Mouse (Mus musculus) kidney, embryonic 16.5 days (tissue): ENCODE data around the gene Aldh1l1. TPM values are rescaled to one million over a fixed set of nuclear protein-coding genes. Genes with fewer than 3 reads are reported as not detected.
A peak's percentile ranks its signal among the peaks of the same experiment; 100 is the strongest.

Experiments
- ATAC-seq: fragments of 200-750 bp; cut with Nextera tagmentation; 2 replicates; pipeline ENCODE4 v1.8.0; 2017; ENCODE audit warnings: moderate TSS enrichment; ENCODE audit not compliant: low FRiP score, low TSS enrichment
- H3K27ac ChIP-seq: fragments of 300-500 bp; sonication (generic); 2 replicates; pipeline ENCODE4 v1.5.1; 2014; ENCODE audit warnings: low read length
- H3K27me3 ChIP-seq: fragments of 300-500 bp; sonication (generic); 2 replicates; pipeline ENCODE4 v1.6.1; 2014; ENCODE audit warnings: low read length, control low read depth, mixed read lengths; ENCODE audit not compliant: insufficient read depth
- H3K36me3 ChIP-seq: fragments of 300-500 bp; sonication (generic); 2 replicates; pipeline ENCODE4 v1.6.1; 2014; ENCODE audit warnings: low read length, control low read depth, mixed read lengths; ENCODE audit not compliant: insufficient read depth
- H3K4me1 ChIP-seq: fragments of 300-500 bp; sonication (generic); 2 replicates; pipeline ENCODE4 v1.6.1; 2014; ENCODE audit warnings: low read length, control low read depth, mixed read lengths; ENCODE audit not compliant: insufficient read depth
- H3K4me2 ChIP-seq: fragments of 300-500 bp; sonication (generic); replicated peaks from 2 replicates; pipeline ENCODE4 v1.6.1; 2014; ENCODE audit warnings: low read depth, low read length
- H3K4me3 ChIP-seq: fragments of 300-500 bp; sonication (generic); 2 replicates; pipeline ENCODE4 v1.5.1; 2014; ENCODE audit warnings: mild to moderate bottlenecking, low read length
- H3K9ac ChIP-seq: fragments of 300-500 bp; sonication (generic); replicated peaks from 2 replicates; pipeline ENCODE4 v1.6.1; 2014; ENCODE audit warnings: low read length
- H3K9me3 ChIP-seq: fragments of 300-500 bp; sonication (generic); 2 replicates; pipeline ENCODE4 v1.6.1; 2016; ENCODE audit warnings: low read length, control low read depth
- WGBS: fragments of 180-500 bp; shearing (Covaris S2); extraction: QIAGEN DNeasy Blood & Tissue Kit; methylation state at CpG from one replicate; pipeline ENCODE4 v1.1.7; 2014; 5-methylcytosine and 5-hydroxymethylcytosine counted together
- polyA plus RNA-seq: library from polyadenylated mRNA; unstranded; fragments of >200 nt; fragmentation: Nextera tagmentation; extraction: Ambion mirVana; gene quantifications from 2 replicates; pipeline ENCODE4 v1.2.1, GENCODE M21; 2015

Aldh1l1 gene
- polyA plus RNA-seq, 1 experiment from 2014 or later, result 23.4 TPM

DNA sequence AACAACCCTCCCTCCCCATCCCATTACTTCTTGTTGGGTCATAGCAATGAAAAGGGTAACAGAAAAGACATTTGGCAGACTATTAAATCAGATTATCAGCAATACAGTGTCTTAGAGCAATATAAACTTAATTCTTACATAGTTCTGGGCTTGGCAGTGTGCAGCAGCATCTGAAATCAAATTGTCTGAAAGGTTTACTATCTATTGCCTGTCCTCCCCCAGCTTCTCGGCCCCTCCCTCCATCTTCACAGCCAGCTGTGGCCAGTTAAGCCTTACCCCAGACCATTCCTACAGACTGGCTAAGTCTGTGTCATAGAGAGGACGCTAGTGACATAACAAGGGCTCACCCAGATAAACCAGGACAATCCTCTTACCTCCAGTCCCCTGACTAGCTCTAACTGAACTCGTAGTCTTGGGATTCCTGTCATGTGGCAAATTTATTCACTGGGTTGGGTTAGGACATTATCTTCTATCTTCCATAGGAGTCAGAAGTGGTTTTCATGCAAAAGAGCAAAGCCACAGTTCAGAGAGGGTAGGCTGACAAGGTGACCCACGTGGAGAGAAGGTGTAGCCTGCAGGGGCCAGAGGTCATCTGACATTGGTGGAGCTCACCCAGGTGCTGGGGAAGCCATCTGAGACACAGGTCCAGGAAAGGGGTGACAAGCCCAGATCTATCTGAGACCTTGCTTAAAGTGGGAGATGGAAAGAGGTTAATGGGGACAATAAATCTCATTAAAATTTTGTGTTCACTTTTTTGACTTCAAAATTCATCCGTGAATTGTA lies 27.0 kb downstream of the Aldh1l1 start:
- peak; percentile 10; the same call in 1 of the 2 replicates for ATAC-seq
- Histone ChIP-seq H3K9ac (no peak overlapping the region), H3K27ac (no peak overlapping the region), H3K27me3 (no peaks in the 10 kb centered on the region), H3K4me3 (no peak overlapping the region), H3K4me1 (peaks cover 5% of the 10 kb centered on the region; the same call in 1 of the 2 replicates), H3K9me3 (no peaks in the 10 kb centered on the region), H3K36me3 (no peaks in the 10 kb centered on the region), H3K4me2 (no peak overlapping the region)
- 67% methylated on average over 5 of the region's 5 CpGs for WGBS

DNA sequence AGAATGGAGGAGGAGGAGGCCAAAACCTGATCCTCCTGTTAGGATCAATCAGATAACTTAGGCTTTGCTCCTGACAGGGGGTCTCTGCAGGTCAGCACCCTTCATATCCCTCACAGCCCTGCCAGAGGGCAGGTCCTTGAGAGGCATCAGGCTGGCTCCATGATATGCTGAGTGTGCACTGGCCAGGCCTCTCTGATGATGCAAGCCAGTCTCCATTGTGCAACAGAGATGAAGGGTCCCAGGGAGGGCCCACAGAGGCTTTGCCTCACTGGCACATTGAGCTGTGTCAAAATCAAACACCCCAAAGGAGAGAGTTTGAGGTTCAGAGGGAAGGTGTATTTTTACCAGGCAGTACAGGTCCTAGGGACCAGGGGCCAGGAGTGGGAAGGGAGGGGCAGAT lies 28.1 kb downstream of the Aldh1l1 start:
- Histone ChIP-seq H3K4me3 (no peak overlapping the region), H3K9me3 (no peaks in the 10 kb centered on the region), H3K4me1 (peaks cover 2% of the 10 kb centered on the region; the same call in 1 of the 2 replicates), H3K4me2 (no peak overlapping the region), H3K9ac (no peak overlapping the region), H3K27ac (no peak overlapping the region), H3K27me3 (no peaks in the 10 kb centered on the region), H3K36me3 (no peaks in the 10 kb centered on the region)
- ATAC-seq, result no peak

DNA sequence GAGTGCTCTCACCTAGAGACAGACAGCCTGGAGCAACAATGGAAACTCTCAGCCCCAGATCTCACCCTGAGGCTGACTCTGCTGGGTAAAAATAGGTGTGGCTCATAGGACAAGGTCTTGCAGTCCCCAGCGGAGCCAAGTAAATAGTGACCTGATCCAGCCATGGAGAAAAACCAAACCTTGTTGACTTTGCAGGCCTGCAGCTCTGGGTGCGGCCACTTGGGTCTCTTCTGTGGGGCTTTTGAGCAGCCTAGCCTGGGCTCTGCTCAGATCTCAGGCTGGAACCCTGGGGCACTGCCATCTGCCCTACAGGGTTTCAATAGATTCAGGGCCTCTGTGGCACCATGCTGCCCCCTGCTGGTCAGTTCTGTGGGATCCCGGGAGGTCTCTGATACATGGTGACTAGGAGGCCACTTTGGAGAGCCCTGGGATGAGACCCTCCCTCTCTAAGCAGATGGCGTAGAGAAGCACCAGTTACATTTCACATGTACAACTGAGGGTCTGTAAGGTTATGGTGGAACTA lies 28.7 kb downstream of the Aldh1l1 start:
- H3K4me2 ChIP-seq, result no peak overlapping the region
- no peaks in the 10 kb centered on the region for H3K9me3 ChIP-seq
- no peaks in the 10 kb centered on the region for H3K27me3 ChIP-seq
- peaks cover 2% of the 10 kb centered on the region; the same call in 1 of the 2 replicates for H3K4me1 ChIP-seq
- no peak overlapping the region for H3K27ac ChIP-seq
- 38% methylated on average over 4 of the region's 4 CpGs for WGBS
- no peak overlapping the region for H3K9ac ChIP-seq
- H3K36me3 ChIP-seq, result no peaks in the 10 kb centered on the region
- peak; percentile 69 for ATAC-seq
- H3K4me3 ChIP-seq, result no peak overlapping the region

DNA sequence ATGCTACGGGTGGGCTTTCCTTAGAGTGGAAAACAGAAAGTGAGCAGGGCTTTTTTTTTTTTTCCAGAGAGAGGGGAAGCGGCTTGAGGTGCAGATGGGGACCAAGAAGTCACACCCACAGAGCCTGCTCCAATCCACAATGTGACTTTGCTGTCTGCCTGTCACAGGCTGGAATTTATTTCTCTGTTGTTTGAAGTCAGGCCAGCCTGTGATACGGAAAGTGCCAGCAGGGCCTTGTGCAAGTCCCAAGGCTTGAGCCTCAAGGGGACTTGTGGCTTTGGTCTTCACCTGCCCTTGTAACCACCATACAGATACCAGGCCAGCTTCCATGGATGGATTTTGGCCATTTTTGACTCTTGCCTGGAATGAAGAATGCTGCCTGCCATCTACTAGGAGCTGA lies 32.7 kb downstream of the Aldh1l1 start:
- no peak for ATAC-seq
- H3K9me3 ChIP-seq, result no peaks in the 10 kb centered on the region
- H3K27me3 ChIP-seq, result no peaks in the 10 kb centered on the region
- H3K9ac ChIP-seq, result no peak overlapping the region
- H3K4me2 ChIP-seq, result no peak overlapping the region
- no peak overlapping the region for H3K27ac ChIP-seq
- no peaks in the 10 kb centered on the region for H3K36me3 ChIP-seq
- peaks cover 2% of the 10 kb centered on the region; the same call in 1 of the 2 replicates for H3K4me1 ChIP-seq
- WGBS, result 47% methylated on average over 3 of the region's 3 CpGs
- H3K4me3 ChIP-seq, result no peak overlapping the region

DNA sequence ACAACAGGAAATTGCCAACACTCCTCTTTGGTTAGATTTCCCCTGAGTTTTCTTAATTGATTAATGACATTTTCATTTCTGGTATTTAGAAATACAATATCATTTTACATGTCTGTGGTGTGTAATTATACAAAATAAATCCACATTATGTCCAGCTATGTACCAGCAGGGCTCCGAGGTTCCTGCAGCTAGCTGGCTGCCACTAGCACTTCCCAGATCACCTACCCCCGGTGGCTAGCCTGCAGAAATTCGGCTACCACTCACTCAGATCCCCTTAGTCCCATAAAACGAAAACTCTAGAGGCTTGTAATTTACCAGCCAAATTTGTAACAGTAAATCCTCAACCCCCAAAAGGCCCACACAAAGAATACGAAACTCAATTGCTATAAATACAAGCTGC lies 33.1 kb downstream of the Aldh1l1 start:
- H3K9ac ChIP-seq, result no peak overlapping the region
- no peak overlapping the region for H3K4me3 ChIP-seq
- no peak for ATAC-seq
- no peaks in the 10 kb centered on the region for H3K27me3 ChIP-seq
- H3K4me2 ChIP-seq, result no peak overlapping the region
- no peak overlapping the region for H3K27ac ChIP-seq
- H3K36me3 ChIP-seq, result no peaks in the 10 kb centered on the region
- H3K4me1 ChIP-seq, result peaks cover 2% of the 10 kb centered on the region; the same call in 1 of the 2 replicates
- no peaks in the 10 kb centered on the region for H3K9me3 ChIP-seq
- 45% methylated on average over 5 of the region's 5 CpGs for WGBS

DNA sequence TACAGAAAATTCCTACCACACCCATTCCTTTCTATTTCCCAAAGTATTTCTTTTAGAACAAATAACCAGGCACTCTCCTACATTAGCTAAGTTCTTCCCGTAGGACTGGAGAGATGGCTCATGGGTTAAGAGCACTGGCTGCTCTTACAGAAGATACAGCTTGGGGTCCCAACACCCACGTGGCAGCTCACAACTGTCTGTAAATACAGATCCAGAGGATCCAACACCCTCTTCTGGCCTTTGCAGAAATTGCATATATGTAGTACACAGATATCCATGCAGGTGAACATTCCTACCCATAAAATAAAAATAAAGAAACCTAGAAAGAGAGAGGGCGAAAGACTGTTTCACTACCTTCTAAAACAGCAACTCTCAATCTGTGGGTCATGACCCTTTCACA lies 40.2 kb downstream of the Aldh1l1 start:
- Histone ChIP-seq H3K9me3 (no peaks in the 10 kb centered on the region), H3K4me1 (no peaks in the 10 kb centered on the region), H3K36me3 (no peaks in the 10 kb centered on the region), H3K4me3 (no peak overlapping the region), H3K4me2 (no peak overlapping the region), H3K27me3 (no peaks in the 10 kb centered on the region), H3K27ac (no peak overlapping the region), H3K9ac (no peak overlapping the region)
- WGBS, result 70% methylated on average over 3 of the region's 3 CpGs
- no peak for ATAC-seq

DNA sequence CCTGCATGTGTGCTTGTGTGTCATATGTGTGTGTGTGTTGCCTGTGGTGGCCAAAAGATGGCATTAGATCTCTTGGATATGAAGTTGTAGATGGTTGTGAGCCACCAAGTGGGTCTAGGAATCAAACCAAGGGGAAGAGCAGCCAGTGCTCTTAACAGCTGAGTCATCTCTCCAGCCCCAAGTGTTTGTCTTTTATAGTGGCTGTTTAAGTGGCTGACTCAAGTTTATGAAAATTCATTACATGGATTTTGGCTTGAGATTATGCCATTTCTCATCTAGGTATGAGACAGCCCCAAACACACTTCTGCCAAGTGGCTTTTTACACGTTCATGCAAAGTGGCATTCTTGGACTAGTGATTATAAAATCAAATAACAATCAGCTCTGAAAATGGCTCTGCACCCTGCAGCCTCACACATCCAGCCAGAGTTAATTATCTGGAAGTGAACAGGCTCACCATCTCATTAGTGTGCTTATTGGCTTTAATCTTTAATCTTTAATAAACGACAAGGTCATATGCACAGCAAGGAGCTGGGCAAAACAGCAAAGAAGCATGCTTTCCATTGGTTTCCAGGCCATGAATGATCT lies 43.3 kb downstream of the Aldh1l1 start:
- no peak overlapping the region for H3K27ac ChIP-seq
- H3K36me3 ChIP-seq, result no peaks in the 10 kb centered on the region
- no peak for ATAC-seq
- no peak overlapping the region for H3K9ac ChIP-seq
- no peaks in the 10 kb centered on the region for H3K27me3 ChIP-seq
- no peak overlapping the region for H3K4me2 ChIP-seq
- no peaks in the 10 kb centered on the region for H3K4me1 ChIP-seq
- H3K4me3 ChIP-seq, result no peak overlapping the region
- WGBS, result 59% methylated on average over 2 of the region's 2 CpGs
- H3K9me3 ChIP-seq, result no peaks in the 10 kb centered on the region

DNA sequence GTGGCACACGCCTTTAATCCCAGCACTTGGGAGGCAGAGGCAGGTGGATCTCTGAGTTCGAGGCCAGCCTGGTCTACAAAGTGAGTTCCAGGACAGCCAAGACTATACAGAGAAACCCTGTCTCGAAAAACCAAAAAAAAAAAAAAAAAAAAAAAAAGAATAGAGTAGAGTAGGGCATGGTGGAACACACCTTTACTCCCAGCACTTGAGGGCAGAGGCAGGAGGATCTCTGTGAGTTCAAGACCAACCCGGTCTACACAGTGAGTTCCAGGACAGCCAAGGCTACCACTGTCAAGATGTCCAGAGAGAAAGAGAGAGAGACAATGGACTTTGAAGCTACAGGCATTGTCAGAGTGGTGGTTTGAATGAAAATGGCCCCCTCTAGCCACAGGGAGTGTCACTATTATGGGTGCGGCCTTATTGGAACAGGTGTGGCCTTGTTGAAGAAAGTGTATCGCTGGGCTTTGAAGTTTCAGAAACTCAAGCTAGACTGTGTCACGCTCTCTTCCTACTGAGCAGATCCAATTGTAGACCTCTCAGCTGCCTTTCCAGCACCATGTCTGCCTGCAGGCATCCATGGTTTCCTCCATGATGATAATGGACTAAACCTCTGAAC lies 46.5 kb downstream of the Aldh1l1 start:
- no peak for ATAC-seq
- Histone ChIP-seq H3K27ac (no peak overlapping the region), H3K9ac (no peak overlapping the region), H3K4me2 (no peak overlapping the region), H3K36me3 (no peaks in the 10 kb centered on the region), H3K9me3 (no peaks in the 10 kb centered on the region), H3K4me3 (no peak overlapping the region), H3K4me1 (no peaks in the 10 kb centered on the region), H3K27me3 (no peaks in the 10 kb centered on the region)
- 96% methylated on average over 6 of the region's 7 CpGs for WGBS

DNA sequence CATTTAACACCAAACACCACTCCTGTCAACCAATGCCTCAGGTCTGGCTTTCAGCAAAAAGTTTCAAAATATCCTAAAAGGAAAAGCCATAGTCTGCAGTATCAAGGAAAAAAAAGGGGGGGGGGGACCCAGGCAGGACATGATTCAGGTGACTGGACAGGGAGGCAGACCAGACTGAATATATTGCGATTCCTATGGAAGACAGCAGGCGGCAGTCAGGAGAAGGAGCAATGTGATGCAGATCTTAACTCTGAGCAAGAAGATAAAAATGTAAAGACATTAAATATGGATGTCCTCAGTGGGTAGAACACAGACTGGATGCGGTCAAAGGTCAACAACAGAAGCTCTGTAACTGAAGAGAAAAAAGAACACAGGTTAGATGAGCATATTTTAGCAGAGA lies 47.3 kb downstream of the Aldh1l1 start:
- no peak for ATAC-seq
- 73% methylated on average over 3 of the region's 3 CpGs for WGBS

More for the DNA sequence above, 47.3 kb downstream of the Aldh1l1 start:
- Histone ChIP-seq H3K36me3 (no peaks in the 10 kb centered on the region), H3K27ac (no peak overlapping the region), H3K4me2 (no peak overlapping the region), H3K4me3 (no peak overlapping the region), H3K27me3 (no peaks in the 10 kb centered on the region), H3K9ac (no peak overlapping the region), H3K4me1 (no peaks in the 10 kb centered on the region), H3K9me3 (no peaks in the 10 kb centered on the region)
